Mouse (Mus musculus): Measurements from ENCODE around the gene Mrpl12. TPM values are rescaled to one million over a fixed set of nuclear protein-coding genes. Genes with fewer than 3 reads are reported as not detected.
A peak's percentile ranks its signal among the peaks of the same experiment; 100 is the strongest.

Mrpl12 gene
- 211 and 215 TPM in 2 replicates for polyA plus RNA-seq (2016; fragmentation: Nextera tagmentation; extraction: Ambion mirVana)

DNA sequence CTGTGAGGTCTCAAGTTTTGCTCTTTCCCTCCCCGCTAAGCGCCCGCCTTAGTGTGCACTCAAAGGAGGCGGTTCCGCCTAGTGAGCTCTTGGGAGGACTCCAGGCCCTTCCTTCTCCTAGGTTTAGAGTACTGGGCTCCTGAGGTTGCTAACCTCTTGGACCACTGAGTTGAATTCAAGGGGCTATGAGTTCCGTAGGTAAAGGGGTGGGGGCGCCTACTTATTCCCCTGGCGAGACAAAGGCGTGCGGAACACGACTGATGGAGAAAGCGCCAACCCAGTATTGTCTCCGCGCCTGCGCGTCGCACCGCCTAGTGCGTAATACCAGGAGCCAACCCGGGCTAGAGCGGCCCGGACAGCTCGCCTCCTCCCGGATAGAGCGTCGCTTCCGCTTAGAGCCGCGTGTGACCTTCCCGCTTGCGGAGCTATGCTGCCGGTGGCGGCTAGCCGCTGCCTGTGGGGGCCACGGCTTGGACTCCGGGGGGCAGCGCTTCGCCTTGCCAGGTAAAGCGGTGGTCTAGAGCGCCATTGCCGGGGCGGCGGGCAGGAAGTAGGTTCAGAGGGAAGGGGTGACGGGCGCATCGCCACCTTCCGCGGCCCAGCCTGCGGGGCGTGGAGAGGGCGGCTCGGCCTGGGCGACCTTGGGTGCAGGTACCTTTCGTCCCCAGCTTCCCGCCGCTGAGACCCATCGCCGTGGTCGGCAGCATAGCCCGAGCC, at the start of gene Mrpl12:
Mrpl12 (plus strand) TSS at position 349 of the 717 bp plus-strand sequence.
- Histone ChIP-seq H3K4me1 (peaks cover 32% of the 10 kb centered on the region), H3K9me3 (no peaks in the 10 kb centered on the region), H3K4me3 (peak within 1 kb of the TSS; percentile 99), H3K27ac (peak within 1 kb of the TSS; percentile 97), H3K27me3 (ENCODE audit: poor library complexity, severe bottlenecking) (no peaks in the 10 kb centered on the region), H3K36me3 (replicated peaks) (peaks cover 85% of the 10 kb centered on the region)
- DNase-seq (ENCODE audit: extremely low spot score, low spot score) = peak; percentile 91
- WGBS = 1% methylated on average over 60 of the region's 60 CpGs

DNA sequence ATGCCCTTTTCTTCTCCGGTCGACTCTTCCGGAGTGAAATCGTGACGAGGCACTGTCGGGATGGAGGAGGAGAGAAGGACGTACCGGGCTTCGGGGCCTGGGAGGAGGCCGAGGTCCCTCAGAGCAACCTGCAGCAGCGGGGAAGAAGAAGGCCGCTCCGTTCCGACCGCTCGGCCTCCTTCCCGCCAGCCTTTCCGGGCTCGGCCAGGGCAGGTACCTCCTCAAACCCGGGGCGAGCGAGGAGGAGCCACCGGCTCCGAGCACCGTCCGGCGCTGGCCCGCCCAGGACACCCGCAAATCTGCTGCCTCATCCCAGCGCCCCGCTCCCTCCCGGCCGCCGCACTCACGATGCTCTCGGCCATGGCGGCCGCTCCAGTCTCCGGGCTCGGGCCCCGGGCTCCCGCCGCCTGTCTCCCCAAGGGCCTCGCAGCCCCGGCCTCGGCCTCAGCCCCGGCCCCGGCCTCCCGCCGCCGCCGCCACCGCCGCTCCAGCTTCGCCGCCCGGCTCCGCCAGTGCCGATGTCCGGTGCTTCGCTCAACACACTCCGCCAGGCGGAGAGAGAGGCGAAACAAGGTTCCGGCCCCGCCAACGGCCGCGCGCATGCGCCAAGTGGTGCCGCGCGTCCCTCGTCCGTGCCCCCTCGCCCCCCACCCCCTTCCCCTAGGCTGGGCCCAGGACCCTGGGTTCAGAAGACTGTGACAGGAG, 47.1 kb upstream of the Mrpl12 start, which contains the start of gene Nploc4:
Nploc4 (minus strand) TSS at position 557 of the 705 bp plus-strand sequence.
- Histone ChIP-seq H3K27me3 (ENCODE audit: poor library complexity, severe bottlenecking) (no peaks in the 10 kb centered on the region), H3K9me3 (no peaks in the 10 kb centered on the region), H3K4me3 (peak within 1 kb of the TSS; percentile 91), H3K36me3 (replicated peaks) (peaks cover 37% of the 10 kb centered on the region), H3K4me1 (peaks cover 17% of the 10 kb centered on the region), H3K27ac (peak within 1 kb of the TSS; percentile 97)
- WGBS = under 1% methylated on average over 76 of the region's 77 CpGs
- DNase-seq (ENCODE audit: extremely low spot score, low spot score) = peak; percentile 93

DNA sequence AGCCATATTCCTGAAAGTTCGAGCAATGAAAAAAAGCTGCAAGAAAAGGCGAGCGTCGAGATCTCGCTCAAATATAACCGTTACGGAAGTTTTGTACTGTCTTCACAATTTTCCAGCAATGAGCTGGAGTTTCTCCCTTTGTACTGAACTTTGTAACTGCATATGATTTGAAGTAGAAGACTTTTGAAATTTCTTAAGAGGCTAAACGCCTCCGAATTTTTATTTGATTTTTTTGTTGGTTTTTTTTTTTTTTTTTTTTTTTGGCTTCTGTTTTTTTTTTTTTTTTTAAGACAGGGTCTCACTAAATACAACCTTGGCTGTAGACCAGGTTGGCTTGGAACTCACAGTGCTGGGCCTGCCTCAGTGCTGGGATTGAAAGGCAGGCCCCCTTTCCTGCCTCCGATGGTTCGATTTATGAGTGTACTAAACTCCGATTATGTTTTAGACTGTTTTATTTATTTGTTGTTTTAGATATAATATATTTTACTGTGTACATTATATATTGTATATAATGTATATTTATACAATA, 46.5 kb upstream of the Mrpl12 start:
- H3K36me3 ChIP-seq (replicated peaks) = peaks cover 31% of the 10 kb centered on the region
- DNase-seq (ENCODE audit: extremely low spot score, low spot score) = no peak
- no peaks in the 10 kb centered on the region for H3K9me3 ChIP-seq
- H3K27me3 ChIP-seq (ENCODE audit: poor library complexity, severe bottlenecking) = no peaks in the 10 kb centered on the region
- peaks cover 17% of the 10 kb centered on the region for H3K4me1 ChIP-seq
- peak overlapping the region; percentile 97 for H3K27ac ChIP-seq
- 35% methylated on average over 12 of the region's 12 CpGs for WGBS
- peak overlapping the region; percentile 91 for H3K4me3 ChIP-seq

DNA sequence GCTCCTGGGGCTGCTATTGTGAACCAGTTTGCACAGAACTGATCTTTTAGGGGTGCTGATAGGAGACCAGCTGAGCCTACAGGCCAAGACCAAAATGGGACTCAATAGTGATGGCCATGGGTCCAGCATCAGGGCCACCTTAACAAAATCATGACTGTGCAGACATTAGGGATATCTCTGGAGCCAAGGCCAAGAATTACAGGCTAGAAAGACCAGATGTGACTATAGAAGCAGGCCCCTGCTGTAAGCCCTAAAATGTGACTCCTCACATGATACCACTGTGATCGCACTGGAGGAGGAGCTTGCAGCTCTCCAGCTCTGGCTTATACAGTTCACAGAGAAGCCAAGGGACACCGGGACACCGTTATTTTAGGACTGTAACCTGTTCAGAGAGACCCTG, 42.1 kb upstream of the Mrpl12 start, which contains the start of gene Tspan10:
Tspan10 (plus strand) TSS at position 301 of the 400 bp plus-strand sequence.
- Histone ChIP-seq H3K36me3 (replicated peaks) (0 out of 2 replicates have a peak, but pooled peaks cover 3% of the 10 kb centered on the region), H3K27ac (no peak within 1 kb of the TSS), H3K9me3 (no peaks in the 10 kb centered on the region), H3K4me1 (peaks cover 3% of the 10 kb centered on the region; the same call in 1 of the 2 replicates), H3K27me3 (ENCODE audit: poor library complexity, severe bottlenecking) (0 out of 2 replicates have a peak, but pooled peaks cover 5% of the 10 kb centered on the region), H3K4me3 (no peak within 1 kb of the TSS)
- WGBS = 91% methylated on average over 3 of the region's 3 CpGs
- no peak for DNase-seq (ENCODE audit: extremely low spot score, low spot score)

DNA sequence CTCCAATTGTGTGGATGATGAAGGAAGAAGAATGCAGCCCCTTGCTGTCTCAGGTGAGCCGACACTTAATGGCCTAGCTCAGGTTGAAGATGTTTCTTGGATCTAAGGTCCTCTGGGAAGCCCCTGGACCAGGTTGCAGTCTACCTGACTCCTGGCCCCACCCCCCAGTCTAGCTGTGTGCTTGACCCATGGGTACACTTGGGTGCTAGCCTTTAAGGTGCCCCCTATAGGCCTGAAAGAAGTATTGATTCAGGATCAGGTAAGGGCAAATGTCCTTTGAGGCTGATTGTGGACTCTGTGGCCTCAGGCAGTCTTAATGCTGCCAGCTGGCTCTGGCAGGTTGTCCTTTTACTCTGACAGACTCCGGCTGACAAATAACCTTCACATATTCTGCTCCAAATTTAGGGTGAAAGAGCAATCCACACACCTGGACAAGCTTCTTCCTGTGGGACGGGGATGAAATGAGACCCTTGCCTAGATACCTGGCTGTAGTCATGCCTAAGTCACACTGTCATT, 41.6 kb upstream of the Mrpl12 start:
- H3K27ac ChIP-seq = no peak overlapping the region
- no peaks in the 10 kb centered on the region for H3K36me3 ChIP-seq (replicated peaks)
- no peak for DNase-seq (ENCODE audit: extremely low spot score, low spot score)
- 0 out of 2 replicates have a peak, but pooled peaks cover 5% of the 10 kb centered on the region for H3K27me3 ChIP-seq (ENCODE audit: poor library complexity, severe bottlenecking)
- H3K4me3 ChIP-seq = no peak overlapping the region
- peaks cover 2% of the 10 kb centered on the region; the same call in 1 of the 2 replicates for H3K4me1 ChIP-seq
- 92% methylated on average over 3 of the region's 3 CpGs for WGBS
- no peaks in the 10 kb centered on the region for H3K9me3 ChIP-seq

DNA sequence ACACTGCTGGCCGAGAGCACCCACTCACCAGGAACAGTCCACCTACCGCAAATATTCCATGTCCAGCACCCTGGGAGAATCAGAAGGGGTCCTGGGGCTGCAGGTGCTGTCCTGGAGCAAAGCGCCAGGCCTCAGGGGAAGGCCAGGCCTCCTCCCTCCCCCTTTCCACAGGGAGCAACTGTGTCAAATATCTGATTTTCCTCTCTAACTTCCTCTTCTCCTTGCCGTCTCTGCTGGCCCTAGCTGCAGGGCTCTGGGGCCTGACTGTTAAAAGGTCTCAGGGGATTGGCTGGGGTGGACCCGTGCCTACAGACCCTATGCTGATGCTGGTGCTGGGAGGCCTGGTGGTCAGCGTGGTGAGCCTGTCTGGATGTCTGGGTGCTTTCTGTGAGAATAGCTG, 40.3 kb upstream of the Mrpl12 start:
- H3K9me3 ChIP-seq = no peaks in the 10 kb centered on the region
- H3K4me1 ChIP-seq = peaks cover 4% of the 10 kb centered on the region; the same call in 1 of the 2 replicates
- no peak for DNase-seq (ENCODE audit: extremely low spot score, low spot score)
- 73% methylated on average over 6 of the region's 6 CpGs for WGBS
- no peaks in the 10 kb centered on the region for H3K36me3 ChIP-seq (replicated peaks)
- peak overlapping the region; percentile 14 for H3K4me3 ChIP-seq
- 0 out of 2 replicates have a peak, but pooled peaks cover 5% of the 10 kb centered on the region for H3K27me3 ChIP-seq (ENCODE audit: poor library complexity, severe bottlenecking)
- no peak overlapping the region for H3K27ac ChIP-seq

DNA sequence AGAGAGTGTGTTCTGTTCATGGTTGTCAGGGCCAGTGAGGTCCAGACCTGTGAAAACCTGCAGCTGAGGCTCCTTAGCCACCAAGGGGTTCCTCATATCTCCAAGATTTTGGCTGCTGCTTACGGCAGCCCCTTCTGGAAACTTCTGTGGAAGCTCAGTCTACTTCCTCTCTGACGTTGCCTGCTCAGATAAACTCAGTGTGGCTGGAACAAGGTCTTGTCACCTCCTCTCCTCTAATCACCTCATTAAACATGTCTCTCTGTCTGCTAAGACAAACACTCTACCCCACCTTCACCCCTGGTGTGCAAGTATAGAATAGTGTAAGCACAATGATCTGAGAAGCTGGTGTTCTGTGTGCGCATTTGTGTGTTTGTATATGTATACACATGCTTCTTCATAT, 38.9 kb upstream of the Mrpl12 start:
- Histone ChIP-seq H3K4me1 (peaks cover 4% of the 10 kb centered on the region; the same call in 1 of the 2 replicates), H3K36me3 (replicated peaks) (no peaks in the 10 kb centered on the region), H3K4me3 (no peak overlapping the region), H3K9me3 (no peaks in the 10 kb centered on the region), H3K27ac (no peak overlapping the region), H3K27me3 (ENCODE audit: poor library complexity, severe bottlenecking) (0 out of 2 replicates have a peak, but pooled peaks cover 5% of the 10 kb centered on the region)
- DNase-seq (ENCODE audit: extremely low spot score, low spot score) = no peak
- 91% methylated on average over 3 of the region's 3 CpGs for WGBS

DNA sequence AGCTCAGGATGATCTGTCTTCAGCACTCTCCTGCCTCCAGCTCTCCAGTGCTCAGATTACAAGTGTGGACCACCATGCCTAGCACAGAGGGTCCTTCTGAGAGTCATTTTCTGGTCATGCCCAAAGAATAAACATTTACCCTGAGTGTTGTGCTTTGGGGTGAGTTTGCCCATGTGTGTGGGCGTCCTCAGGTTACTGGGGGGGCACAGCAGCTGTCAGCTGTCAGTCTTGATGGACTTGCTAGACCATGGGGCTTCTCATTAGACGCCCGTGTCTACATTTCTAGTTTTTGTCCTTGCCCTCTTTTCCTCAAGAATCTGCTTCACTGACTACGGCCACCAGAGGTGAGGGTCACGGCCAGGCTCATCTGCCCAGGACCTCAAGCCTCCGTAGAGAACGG, 37.2 kb upstream of the Mrpl12 start:
- no peaks in the 10 kb centered on the region for H3K9me3 ChIP-seq
- WGBS = 82% methylated on average over 7 of the region's 7 CpGs
- no peaks in the 10 kb centered on the region for H3K36me3 ChIP-seq (replicated peaks)
- DNase-seq (ENCODE audit: extremely low spot score, low spot score) = no peak
- H3K27ac ChIP-seq = no peak overlapping the region
- H3K27me3 ChIP-seq (ENCODE audit: poor library complexity, severe bottlenecking) = 0 out of 2 replicates have a peak, but pooled peaks cover 5% of the 10 kb centered on the region
- peaks cover 4% of the 10 kb centered on the region; the same call in 1 of the 2 replicates for H3K4me1 ChIP-seq
- no peak overlapping the region for H3K4me3 ChIP-seq

DNA sequence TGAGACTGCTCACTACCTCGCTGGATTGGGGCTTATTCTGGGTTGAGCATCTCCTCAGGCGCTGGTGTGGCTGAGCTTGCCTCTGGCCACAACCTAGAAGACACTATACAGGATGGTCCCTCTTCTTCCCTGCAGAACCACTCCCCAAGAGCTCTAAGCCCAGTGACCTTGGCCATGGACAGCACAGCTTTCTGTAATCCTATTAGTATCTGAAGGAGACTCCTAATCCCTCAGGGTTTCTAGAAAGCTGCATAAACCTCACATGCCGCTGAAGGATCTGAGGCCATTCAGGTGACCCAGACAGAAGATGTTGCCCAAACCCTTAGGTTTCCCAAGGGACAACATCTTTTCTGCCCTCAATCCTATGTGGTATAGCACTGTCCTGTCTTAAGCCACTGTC, 32.2 kb upstream of the Mrpl12 start:
- DNase-seq (ENCODE audit: extremely low spot score, low spot score) = no peak
- no peak overlapping the region for H3K27ac ChIP-seq
- H3K4me3 ChIP-seq = no peak overlapping the region
- no peaks in the 10 kb centered on the region for H3K9me3 ChIP-seq
- H3K4me1 ChIP-seq = peaks cover 11% of the 10 kb centered on the region
- peaks cover 15% of the 10 kb centered on the region; the same call in 1 of the 2 replicates for H3K36me3 ChIP-seq (replicated peaks)
- no peaks in the 10 kb centered on the region for H3K27me3 ChIP-seq (ENCODE audit: poor library complexity, severe bottlenecking)
- 68% methylated on average over 3 of the region's 3 CpGs for WGBS

DNA sequence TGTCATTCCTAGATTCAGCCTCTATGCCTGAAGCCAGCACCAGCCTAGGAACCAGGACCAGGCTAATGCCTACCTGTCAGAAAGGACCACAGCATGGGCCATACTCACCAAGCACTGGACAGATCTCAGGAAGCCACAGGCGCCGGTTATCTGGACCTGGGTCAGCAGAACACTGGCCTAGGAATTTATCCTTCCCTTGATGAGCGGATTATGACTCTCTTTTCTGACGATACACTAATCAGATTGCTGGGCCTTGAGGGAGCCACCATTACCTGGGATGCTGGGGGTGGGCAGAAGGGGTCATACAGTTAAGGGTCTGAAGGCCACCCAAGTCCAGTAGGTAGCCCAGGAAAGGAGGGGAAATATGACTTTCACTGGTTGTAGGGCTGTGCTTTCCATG, 31.1 kb upstream of the Mrpl12 start, which contains the start of gene Pde6g:
Pde6g (minus strand) TSS at position 195 of the 400 bp plus-strand sequence.
- 86% methylated on average over 4 of the region's 4 CpGs for WGBS
- Histone ChIP-seq H3K9me3 (no peaks in the 10 kb centered on the region), H3K27me3 (ENCODE audit: poor library complexity, severe bottlenecking) (no peaks in the 10 kb centered on the region), H3K4me1 (peaks cover 18% of the 10 kb centered on the region), H3K27ac (no peak within 1 kb of the TSS), H3K36me3 (replicated peaks) (peaks cover 15% of the 10 kb centered on the region; the same call in 1 of the 2 replicates), H3K4me3 (no peak within 1 kb of the TSS; the same call in 1 of the 2 replicates)
- no peak for DNase-seq (ENCODE audit: extremely low spot score, low spot score)

DNA sequence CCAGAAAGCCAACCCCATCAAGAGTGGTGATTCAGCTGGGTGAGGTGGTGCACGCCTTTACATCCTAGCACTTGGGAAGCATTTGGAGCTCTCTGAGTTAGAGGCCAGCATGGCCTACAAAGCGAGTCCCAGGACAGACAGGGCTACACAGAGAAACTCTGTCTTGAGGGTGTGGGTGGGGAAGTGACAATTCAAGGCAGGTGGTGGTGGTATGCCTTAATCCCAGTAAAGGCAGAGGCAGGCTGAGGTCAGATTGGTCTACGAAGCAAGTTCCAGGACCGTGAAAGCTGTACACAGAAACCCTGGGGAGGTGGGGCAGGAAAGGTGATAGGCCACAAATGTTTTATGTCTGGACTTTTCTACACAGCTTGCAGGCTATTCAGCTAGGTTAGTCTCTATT, 29.4 kb upstream of the Mrpl12 start:
- Histone ChIP-seq H3K36me3 (replicated peaks) (peaks cover 26% of the 10 kb centered on the region), H3K4me3 (no peak overlapping the region), H3K27ac (no peak overlapping the region), H3K4me1 (peaks cover 30% of the 10 kb centered on the region), H3K27me3 (ENCODE audit: poor library complexity, severe bottlenecking) (no peaks in the 10 kb centered on the region), H3K9me3 (no peaks in the 10 kb centered on the region)
- DNase-seq (ENCODE audit: extremely low spot score, low spot score) = no peak
- 92% methylated on average over 4 of the region's 4 CpGs for WGBS

DNA sequence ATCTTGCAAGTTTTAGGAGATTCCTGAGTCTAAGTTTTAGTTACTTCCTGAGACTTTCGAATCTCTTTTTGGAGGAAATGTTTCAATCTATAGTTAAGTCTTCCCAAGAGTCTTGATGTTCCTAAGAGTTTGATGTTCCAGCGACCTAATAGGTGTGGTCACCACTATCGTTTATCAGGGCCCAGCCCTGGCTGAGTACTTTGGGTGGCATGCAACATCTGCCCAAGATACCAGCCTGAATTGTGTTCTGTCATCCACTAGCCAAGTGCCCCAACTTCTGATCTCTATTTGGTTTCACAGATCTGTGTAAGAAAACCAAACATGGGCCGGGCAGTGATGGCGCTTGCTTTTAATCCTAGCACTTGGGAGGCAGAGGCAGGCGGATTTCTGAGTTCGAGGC, 29.0 kb upstream of the Mrpl12 start:
- H3K4me3 ChIP-seq = no peak overlapping the region
- peaks cover 30% of the 10 kb centered on the region for H3K4me1 ChIP-seq
- H3K27ac ChIP-seq = no peak overlapping the region
- no peaks in the 10 kb centered on the region for H3K27me3 ChIP-seq (ENCODE audit: poor library complexity, severe bottlenecking)
- H3K36me3 ChIP-seq (replicated peaks) = peaks cover 31% of the 10 kb centered on the region
- H3K9me3 ChIP-seq = no peaks in the 10 kb centered on the region
- 97% methylated on average over 7 of the region's 7 CpGs for WGBS
- DNase-seq (ENCODE audit: extremely low spot score, low spot score) = no peak

Data from forebrain, embryonic 10.5 days (tissue).